Mouse (Mus musculus): ENCODE results near the gene Ttc12.
A peak's percentile ranks its signal among the peaks of the same experiment; 100 is the strongest.

Gene Ttc12

GRCm38 (mm10) chr9:49485892-49486311 is at the start of gene Ttc12:
Gene Ttc12, minus strand, starts transcription at chr9:49486225.
- peak; percentile 44 to 70 for DNase-seq (ENCODE audit: low spot score in 2 of 2)

GRCm38 (mm10) chr9:49534958-49535357 is 48.9 kb upstream of the Ttc12 start:
- no peak for DNase-seq (ENCODE audit: low spot score in 2 of 2)

GRCm38 (mm10) chr9:49533912-49534491 is 48.0 kb upstream of the Ttc12 start:
- no peak for DNase-seq (ENCODE audit: low spot score in 2 of 2)

GRCm38 (mm10) chr9:49533455-49533854 is 47.4 kb upstream of the Ttc12 start:
- DNase-seq (ENCODE audit: low spot score in 2 of 2) = no peak

- no peak for DNase-seq (ENCODE audit: low spot score in 2 of 2)
These were observed 45.8 kb upstream of the Ttc12 start for GRCm38 (mm10) chr9:49531833-49532232.

GRCm38 (mm10) chr9:49531257-49531656 is 45.2 kb upstream of the Ttc12 start:
- no peak for DNase-seq (ENCODE audit: low spot score in 2 of 2)

- DNase-seq (ENCODE audit: low spot score in 2 of 2) = no peak
These were observed 44.7 kb upstream of the Ttc12 start for GRCm38 (mm10) chr9:49530739-49531138.

GRCm38 (mm10) chr9:49529366-49529959 is 43.4 kb upstream of the Ttc12 start:
- no peak for DNase-seq (ENCODE audit: low spot score in 2 of 2)

- DNase-seq (ENCODE audit: low spot score in 2 of 2) = no peak
These were observed 42.9 kb upstream of the Ttc12 start for GRCm38 (mm10) chr9:49528943-49529342.

- DNase-seq (ENCODE audit: low spot score in 2 of 2) = no peak
These were observed 42.0 kb upstream of the Ttc12 start for GRCm38 (mm10) chr9:49528026-49528425.

GRCm38 (mm10) chr9:49527340-49527739 is 41.3 kb upstream of the Ttc12 start:
- no peak for DNase-seq (ENCODE audit: low spot score in 2 of 2)

GRCm38 (mm10) chr9:49524721-49525120 is 38.7 kb upstream of the Ttc12 start:
- no peak for DNase-seq (ENCODE audit: low spot score in 2 of 2)

GRCm38 (mm10) chr9:49523881-49524280 is 37.9 kb upstream of the Ttc12 start:
- no peak for DNase-seq (ENCODE audit: low spot score in 2 of 2)

- no peak for DNase-seq (ENCODE audit: low spot score in 2 of 2)
These were observed 28.3 kb upstream of the Ttc12 start for GRCm38 (mm10) chr9:49514306-49514705.

- DNase-seq (ENCODE audit: low spot score in 2 of 2) = no peak
These were observed 24.6 kb upstream of the Ttc12 start for GRCm38 (mm10) chr9:49510666-49511065.

- DNase-seq (ENCODE audit: low spot score in 2 of 2) = no peak
These were observed 23.6 kb upstream of the Ttc12 start for GRCm38 (mm10) chr9:49509628-49510027.

GRCm38 (mm10) chr9:49509094-49509493 is 23.1 kb upstream of the Ttc12 start:
- no peak for DNase-seq (ENCODE audit: low spot score in 2 of 2)

- no peak for DNase-seq (ENCODE audit: low spot score in 2 of 2)
These were observed 22.0 kb upstream of the Ttc12 start for GRCm38 (mm10) chr9:49507829-49508585.

- DNase-seq (ENCODE audit: low spot score in 2 of 2) = no peak
These were observed 18.6 kb upstream of the Ttc12 start for GRCm38 (mm10) chr9:49504658-49505057.

GRCm38 (mm10) chr9:49502245-49502644 is 16.2 kb upstream of the Ttc12 start:
- no peak for DNase-seq (ENCODE audit: low spot score in 2 of 2)

GRCm38 (mm10) chr9:49499878-49500277 is 13.9 kb upstream of the Ttc12 start:
- DNase-seq (ENCODE audit: low spot score in 2 of 2) = no peak

- DNase-seq (ENCODE audit: low spot score in 2 of 2) = peak in 1 of 2 experiments; percentile 59
These were observed 8.1 kb upstream of the Ttc12 start for GRCm38 (mm10) chr9:49493979-49494649.

Data from spleen, postnatal 4 days (tissue).